Mouse (Mus musculus) adrenal gland, postnatal 14 days (tissue): ENCODE results near the gene Phb2. TPM values are rescaled to one million over a fixed set of nuclear protein-coding genes. Genes with fewer than 3 reads are reported as not detected.
"Not testable (repeated sequence)": the region's sequence is repeated elsewhere in the genome, so short reads cannot be mapped to it uniquely, and the experiment has no call there.

Experiments used
- DNase-seq: peaks from one replicate; pipeline ENCODE4 v3.0.0; 2021; ENCODE audit warnings: mixed read lengths
- long read RNA-seq, 2 experiments: library from polyadenylated mRNA; stranded (forward); transcript quantifications; one replicate each; pipeline ENCODE4 v2.0.0; 2021
- total RNA-seq: library from RNA; stranded (reverse); gene quantifications from 2 replicates; pipeline ENCODE4 v1.2.3, GENCODE M21; 2021

The Phb2 gene
- total RNA-seq: 392 and 412 TPM in 2 replicates
- long read RNA-seq, experiment 1, partial matches to known transcripts: 8 of 403 reads
- long read RNA-seq, experiment 1, other reads (novel, unspliced or antisense): 395 of 403 reads
- long read RNA-seq, experiment 2, partial matches to known transcripts: 11 of 313 reads
- long read RNA-seq, experiment 2, other reads (novel, unspliced or antisense): 302 of 313 reads

GRCm38 (mm10) chr6:124711824-124712782 lies at the start of gene Phb2, which contains the start of gene Emg1:
Phb2 (plus strand) TSS chr6:124712336.
Emg1 (minus strand) TSS chr6:124712178.
- DNase-seq: peak; percentile 99

DNA sequence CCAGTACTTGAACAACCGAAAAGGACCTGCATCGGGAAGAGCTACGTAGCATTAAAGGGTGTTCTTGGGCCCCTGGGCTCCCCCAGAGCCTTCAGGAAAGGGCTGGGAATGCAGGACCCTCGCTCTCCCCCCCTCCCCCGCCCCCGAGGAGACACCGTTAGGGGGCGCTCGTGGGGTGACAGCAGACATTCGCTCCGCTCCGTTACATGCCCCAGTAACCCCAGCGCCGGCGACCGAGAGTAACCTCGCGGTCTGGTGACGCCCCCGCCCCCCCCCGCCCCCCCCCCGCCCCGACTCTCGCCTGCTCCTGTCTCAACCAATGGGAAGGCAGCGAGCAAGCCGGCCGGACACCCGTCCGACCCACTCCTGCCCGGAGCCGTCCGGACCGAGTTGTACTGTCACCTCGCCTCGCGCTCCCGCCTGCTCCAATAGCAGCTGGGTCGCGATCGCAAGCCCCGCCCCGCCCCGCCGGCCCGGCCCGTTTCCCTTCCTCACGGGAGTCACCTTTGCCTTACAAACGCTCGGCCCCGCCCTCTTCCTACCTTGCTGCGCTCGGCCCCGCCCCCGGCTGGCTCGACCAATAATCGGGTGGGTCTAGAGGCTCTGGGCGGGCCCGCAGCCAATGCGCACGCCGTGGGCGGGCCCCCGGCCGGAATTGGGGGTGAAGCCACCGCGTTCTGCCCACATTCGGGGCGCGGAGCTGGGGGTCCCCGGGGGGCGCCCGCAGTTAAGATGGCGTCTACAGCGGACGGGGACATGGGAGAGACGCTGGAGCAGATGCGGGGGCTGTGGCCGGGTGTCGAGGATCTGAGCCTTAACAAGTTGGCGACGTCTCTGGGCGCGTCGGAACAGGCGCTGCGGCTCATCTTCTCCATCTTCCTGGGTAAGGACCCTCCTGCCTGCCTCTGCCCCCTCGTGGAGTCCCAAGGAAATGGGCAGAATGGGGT lies 49.4 kb upstream of the Phb2 start, which contains the start of gene Lpcat3:
TSS of gene Lpcat3 (plus strand) at position 551 of the 947 bp plus-strand sequence.
- peak; percentile 100 for DNase-seq

DNA sequence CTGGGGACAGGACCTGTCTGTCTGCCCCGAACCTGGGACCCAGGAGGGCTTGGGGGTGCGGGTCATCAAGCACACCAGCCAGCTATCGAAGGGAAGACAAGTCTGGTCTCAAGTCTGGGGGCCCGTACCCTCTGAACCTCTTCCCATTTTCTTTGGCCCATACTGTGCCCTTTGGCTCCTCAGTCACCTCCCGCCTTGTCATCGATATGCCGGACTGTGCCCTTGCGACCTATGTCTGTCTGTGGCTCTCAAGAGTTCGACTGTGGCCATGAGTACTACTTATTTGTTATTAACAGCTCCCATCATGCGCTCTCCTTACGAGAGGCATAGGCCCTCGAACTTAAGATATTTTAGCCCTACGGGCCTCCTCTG lies 48.7 kb upstream of the Phb2 start:
- no peak for DNase-seq

DNA sequence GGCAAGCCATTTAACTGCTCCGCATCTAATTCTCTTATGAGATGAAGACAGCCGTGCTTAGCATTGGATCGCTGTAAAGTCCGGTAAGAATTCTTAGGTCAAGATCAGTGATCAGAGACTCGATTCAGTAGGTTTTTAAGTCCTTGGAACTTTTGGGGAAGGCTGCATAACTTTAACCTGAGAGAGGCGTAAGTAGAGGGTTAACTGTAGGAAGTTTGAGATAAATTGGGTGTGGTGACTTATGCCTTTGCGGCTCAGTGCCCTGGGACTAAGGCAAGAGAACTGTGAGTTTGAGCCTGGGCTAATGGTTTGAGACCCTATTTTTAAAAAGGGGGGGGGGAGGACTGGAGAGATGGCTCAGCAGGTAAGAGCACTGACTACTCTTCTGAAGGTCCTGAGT lies 47.9 kb upstream of the Phb2 start:
- no peak for DNase-seq

- DNase-seq: no peak
These were observed 47.1 kb upstream of the Phb2 start for GRCm38 (mm10) chr6:124665011-124665410.

GRCm38 (mm10) chr6:124669234-124669859 lies 42.8 kb upstream of the Phb2 start:
- DNase-seq: no peak

GRCm38 (mm10) chr6:124670281-124670900 lies 41.7 kb upstream of the Phb2 start:
- no peak for DNase-seq

DNA sequence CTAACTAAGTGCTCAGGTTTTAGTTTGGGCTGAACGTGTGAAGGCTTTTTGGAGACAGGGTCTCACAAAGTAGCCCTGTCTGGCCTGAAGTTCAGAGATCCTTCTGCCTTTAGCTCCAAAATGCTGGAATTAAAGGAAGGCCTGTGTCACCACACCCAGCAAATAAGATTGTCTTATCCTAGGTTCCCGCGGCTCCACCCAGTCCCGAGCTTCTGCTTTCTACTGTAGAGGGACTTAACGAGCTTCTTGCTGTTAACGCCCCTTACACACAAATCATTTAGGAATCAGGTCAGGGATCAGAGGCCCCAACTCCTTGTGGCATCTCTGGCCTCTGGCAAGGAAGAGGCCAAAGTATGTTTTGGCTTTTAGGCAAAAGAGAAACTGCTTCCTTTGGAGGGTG lies 40.0 kb upstream of the Phb2 start:
- no peak for DNase-seq

DNA sequence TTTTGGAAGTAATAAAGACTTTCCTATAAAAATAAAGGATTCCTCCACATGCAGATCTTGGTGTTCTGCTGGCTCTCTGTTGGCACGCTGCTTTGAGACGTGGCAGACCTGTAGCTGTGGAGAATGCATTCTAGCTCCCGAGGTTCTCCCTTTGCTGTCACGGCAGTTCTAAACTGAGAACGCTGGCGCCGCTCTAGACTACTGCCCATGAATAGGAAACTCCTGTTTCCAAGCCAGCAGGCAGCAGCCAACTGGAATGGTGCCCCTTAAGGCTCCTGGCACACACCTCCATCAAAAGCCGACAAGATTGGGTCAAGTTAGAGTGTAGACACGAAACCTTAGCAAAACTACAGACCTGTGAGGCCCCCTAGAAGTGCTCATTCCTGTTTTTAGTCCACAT lies 38.5 kb upstream of the Phb2 start:
- peak; percentile 55 for DNase-seq

DNA sequence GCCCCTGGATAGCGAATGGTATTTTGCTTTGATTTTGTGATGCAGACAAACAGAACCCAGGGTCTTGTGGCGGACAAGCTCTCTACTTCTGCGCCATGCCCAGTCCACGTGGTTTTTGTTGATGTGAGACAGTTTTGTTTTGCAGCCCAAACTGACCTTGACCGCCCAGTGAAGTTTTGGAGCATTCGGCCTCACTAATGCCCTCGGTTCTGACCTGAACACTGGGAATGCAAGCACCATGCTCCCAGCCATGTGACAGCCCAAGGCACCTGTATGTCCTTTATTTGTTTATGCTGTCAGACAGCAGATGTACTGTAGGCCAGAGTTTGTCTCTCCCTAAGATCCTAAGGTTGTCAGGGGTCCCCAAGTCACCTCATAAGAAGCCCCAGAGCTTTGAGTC lies 37.5 kb upstream of the Phb2 start:
- DNase-seq: no peak

- DNase-seq: no peak
These were observed 36.0 kb upstream of the Phb2 start for GRCm38 (mm10) chr6:124676171-124676570.

- no peak for DNase-seq
These were observed 33.4 kb upstream of the Phb2 start for GRCm38 (mm10) chr6:124678769-124679168.

DNA sequence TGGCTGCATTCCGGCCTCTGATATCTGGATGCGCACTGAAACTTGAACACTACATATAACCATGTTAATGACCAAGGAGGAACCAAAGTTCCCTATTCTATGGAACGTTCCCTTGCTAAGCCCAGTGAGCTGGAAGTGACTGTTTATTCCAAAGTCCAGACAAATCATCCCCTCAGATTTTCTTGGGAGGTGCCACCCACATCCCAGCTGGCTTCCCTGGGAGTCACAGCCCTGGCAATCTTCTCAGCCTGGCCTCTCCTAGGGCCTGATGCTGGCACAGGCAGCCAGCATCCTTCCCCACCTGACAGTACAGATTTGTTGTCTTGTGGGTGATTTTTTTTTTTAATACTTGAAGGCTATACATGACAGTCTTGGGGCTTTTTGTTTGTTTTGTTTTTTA lies 32.6 kb upstream of the Phb2 start:
- DNase-seq: no peak

- not testable (repeated sequence) for DNase-seq
These were observed 29.8 kb upstream of the Phb2 start for GRCm38 (mm10) chr6:124682291-124682690.

- peak; percentile 89 for DNase-seq
These were observed 28.3 kb upstream of the Phb2 start for GRCm38 (mm10) chr6:124683591-124684417.

DNA sequence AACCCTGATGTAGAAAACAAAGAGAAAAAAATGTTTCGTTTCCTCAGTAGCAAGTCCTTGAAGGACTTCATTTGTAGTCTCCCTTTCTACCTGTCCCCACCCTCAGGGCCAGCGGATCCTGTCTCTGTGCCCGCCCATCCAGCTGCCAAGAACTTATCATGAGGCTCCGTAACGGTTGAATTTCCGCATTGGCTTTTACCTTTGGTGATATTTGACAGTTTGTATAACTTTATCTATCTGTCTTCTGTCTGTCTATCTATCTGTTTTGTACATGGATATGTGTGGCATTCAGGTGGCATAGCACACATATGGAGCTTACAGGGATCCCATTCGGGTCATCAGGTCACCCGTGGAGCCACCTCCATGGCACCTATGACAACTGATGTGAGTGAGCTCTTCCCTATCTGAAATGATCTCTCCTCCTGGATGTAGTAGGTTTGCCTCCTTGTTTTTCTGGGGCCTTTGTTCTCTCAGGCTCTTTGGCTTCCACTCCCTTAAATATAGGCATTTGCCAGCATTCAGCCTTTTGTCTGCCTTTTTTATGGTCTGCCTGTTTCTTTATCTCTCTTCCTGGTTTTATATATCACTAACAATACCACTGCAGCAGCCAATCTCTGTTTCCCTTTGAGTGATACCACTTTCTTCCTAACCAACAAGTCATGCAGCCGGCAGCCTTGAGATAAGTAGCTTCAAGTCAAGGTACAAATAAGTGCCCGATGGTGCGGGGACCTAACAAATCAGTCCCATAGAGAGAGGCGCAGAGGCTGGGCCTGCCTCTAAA lies 26.3 kb upstream of the Phb2 start:
- no peak for DNase-seq

- DNase-seq: not testable (repeated sequence)
These were observed 25.5 kb upstream of the Phb2 start for GRCm38 (mm10) chr6:124686644-124687043.

- DNase-seq: no peak
These were observed 23.9 kb upstream of the Phb2 start for GRCm38 (mm10) chr6:124688151-124688758.

GRCm38 (mm10) chr6:124689011-124689410 lies 23.1 kb upstream of the Phb2 start:
- DNase-seq: no peak
